Mouse (Mus musculus): ENCODE measurements around the gene Srrm4.
"Not testable (repeated sequence)": the region's sequence is repeated elsewhere in the genome, so short reads cannot be mapped to it uniquely, and the experiment has no call there.

The Srrm4 gene

DNA sequence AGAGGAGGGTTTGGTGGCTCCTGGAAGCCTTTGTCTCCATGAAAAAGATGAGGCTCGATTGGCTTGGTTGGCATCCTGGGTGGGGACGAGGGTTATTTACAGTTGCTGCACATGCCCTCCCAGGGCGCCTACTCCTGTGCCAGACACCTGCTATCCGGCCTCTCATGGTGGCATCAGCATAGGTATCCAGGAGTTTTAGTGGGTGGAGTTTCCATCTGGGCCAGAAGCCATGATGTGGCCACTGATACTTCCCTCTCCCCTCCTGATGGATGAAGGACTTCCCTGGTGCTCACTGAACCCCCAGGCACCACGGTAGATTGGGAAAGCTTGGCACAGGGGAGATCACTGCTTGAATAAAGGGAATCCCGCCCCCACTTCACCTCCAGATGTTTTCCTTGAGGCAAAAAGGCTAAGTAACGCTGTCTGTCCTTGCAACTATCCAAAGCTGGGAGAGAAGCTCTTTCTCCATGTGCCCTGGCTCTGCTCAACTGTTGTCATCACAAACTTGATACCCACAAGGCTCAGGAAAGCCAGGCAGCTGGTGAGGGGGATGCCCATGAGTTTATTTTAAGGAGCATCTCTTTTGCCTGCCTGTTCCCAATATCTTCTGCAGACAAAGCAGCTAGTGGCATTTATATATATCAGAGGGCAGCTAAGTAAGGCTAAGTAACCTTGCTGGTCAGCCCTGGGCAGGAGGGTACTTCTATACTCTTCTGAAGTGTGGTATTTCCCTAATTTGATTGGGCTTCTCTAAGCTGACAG is 148.7 kb downstream of the Srrm4 start:
- peak; percentile 79 to 84 for DNase-seq (ENCODE audit: low spot score in 2 of 2)

DNA sequence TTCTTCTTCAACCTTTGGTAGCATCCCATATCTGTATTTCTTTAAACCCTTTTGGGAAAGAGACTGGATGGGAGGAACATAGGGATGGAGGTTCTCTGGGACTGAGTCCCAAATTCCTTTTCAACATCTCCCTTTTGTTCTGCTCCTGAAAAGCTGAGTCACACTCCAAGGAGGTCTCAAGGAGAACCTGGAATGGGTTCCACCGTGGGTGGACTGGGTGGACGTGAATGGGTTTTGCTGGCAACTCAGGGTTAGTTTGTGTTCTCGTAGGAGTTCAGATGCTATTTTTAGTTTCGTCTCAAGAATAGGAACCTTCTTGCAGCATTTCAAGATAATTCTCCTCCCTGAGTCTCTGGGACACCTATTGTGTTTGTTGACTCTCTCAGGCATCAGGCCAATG is 151.4 kb downstream of the Srrm4 start:
- DNase-seq (ENCODE audit: low spot score in 2 of 2): peak; percentile 61 to 64

- DNase-seq (ENCODE audit: low spot score in 2 of 2): no peak
These were observed 153.3 kb downstream of the Srrm4 start for GRCm38 (mm10) chr5:116438328-116438727.

DNA sequence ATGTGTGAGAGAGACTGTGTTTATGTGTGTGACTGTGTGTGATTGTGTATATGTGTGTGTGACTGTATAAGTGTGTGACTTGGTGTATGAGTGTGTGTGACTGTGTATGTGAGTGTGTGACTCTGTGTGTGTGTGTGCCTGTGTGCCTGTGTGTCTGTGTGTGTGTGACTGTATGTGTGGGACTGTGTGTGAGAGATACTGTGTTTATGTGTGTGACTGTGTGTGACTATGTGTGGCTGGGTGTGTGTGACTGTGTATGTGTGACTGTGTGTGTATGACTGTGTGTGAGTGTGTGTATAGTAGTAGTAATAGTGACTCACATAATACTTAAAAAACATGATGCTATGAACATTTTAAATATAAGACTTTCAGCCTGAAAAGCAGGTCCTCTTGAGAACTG is 155.5 kb downstream of the Srrm4 start:
- DNase-seq (ENCODE audit: low spot score in 2 of 2): no peak

DNA sequence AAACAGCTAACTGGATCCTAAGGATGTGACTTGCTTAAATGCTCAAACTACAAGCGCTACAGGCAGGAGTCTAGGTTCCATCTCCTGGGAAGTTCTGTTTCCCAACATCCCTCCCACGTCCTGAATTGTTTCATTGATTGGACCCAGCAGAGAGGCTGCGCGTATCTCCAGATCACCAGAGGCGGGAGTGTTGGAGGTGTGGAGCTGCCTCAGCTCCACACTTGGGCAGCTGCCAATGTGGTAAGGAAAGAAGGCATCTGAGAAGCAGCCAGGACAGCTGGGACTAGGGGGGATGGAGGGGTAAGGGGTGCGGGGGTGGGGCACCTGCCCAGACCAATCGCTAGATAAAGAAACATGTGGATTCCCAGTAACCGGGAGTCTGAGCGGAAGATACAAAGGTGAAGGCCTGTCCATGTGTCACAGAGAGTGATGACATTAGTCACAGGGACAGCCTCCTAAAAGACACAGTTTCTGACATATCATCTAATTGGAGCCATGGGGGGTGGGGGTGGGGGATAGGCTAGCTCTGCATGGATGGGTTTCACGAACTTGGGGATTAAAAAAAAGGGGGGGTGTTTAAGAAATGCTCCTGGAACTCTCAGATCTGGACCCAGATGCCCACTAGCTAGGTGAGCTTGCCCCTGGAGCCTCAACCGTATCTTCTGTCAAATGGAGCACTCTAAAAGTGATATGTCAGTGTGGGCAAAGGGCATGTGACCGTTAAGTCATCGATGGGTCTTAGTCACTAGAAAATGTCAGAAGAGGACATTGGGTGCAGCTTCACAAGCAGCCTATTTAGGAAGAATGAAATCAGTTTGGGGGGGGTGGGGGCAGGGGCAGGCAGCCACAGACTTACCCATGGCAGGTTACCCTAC is 156.4 kb downstream of the Srrm4 start:
- DNase-seq (ENCODE audit: low spot score in 2 of 2): peak; percentile 44 to 62

DNA sequence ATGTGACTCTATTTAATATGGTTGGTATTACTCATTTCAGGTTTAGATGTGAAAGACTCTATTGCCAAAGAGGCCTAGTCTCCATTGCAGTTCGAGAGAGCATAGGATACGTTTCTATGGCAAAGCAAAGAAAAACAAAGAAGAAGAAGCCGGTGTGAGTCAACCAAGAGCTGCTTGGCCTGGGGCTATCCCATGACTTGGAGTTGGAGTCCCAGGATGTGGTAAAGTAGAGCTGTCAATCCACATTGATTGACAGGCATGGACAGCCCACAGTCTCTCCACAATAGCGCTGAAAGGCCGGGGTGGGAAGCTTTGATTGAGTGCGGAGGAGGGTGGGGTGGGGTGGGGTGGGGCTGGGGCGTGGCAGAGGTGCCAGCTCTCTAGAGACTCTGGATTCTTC is 158.7 kb downstream of the Srrm4 start:
- no peak for DNase-seq (ENCODE audit: low spot score in 2 of 2)

DNA sequence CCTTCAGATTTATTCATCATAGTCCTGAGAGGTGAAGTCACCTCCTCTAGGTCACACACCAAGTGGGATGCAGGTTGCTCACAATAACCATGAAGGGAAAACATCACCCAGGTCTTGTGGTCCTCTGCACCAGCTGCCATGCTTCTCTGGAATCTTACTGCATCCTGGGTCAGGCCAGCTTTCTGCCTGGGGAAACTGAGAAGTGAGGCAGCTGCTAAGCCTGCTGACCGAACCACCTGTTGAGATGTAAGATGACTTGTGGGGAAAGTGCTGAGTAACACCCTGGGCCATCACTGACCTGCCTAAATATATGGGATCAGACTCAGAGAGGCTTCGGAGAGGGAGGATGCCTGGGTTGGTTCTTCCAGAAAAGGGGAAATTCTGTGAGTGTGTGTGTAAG is 164.9 kb downstream of the Srrm4 start:
- DNase-seq (ENCODE audit: low spot score in 2 of 2): no peak

DNA sequence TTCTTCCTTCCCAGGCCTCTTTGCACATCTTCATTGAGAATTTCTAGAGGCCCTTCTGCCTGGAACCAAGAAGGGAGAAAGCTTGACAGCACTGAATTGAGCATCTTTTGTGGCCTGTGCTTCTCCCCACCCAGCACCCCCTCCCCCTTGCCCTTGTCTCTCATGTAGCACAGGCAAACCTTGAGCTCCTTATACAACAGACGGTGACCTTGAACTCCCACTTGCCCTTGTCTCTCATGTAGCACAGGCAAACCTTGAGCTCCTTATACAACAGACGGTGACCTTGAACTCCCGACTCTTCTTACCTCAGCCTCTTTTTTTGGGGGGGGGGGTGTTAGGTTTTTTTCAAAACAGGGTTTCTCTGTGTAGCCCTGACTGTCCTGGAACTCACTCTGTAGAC is 165.9 kb downstream of the Srrm4 start:
- DNase-seq (ENCODE audit: low spot score in 2 of 2): not testable (repeated sequence)

DNA sequence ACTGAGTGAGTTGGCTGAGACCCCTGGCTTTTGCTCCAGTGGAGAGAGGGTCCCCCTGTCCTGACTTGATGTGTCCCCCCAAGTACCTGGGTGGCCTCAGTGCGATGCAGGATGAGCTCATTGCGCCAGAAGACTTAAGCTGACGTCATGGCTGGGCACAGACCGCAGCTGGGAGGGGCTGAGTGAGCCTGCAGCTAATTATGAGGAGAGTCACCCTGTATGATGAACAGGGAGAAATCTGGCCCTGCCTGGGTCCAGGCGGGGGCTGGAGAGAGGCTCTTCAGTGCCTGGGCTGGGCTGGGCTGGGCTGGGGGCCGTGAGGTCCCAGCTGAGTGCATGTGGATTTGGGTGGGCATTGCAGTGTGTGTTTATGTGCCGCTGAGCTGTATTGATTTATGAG is 166.3 kb downstream of the Srrm4 start:
- no peak for DNase-seq (ENCODE audit: low spot score in 2 of 2)

DNA sequence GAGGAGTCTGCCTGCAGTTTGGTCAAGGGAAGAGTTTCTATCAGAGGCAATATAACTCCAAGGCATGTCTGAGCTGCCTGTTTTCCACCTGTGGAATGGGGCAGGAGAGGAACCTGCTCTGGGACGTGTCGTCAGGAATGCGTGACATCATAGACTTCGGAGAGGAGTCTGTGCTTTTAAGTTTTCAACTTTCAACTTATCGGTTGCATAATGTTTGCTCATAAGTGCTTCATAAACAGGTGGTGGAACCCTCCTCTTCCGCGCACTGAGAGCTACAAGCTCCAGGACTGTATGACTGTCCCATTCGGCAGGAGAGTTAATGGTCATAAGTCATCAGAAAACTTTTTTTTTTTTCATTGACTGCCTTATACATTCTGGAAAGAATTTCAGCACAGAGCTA is 167.9 kb downstream of the Srrm4 start:
- no peak for DNase-seq (ENCODE audit: low spot score in 2 of 2)

GRCm38 (mm10) chr5:116422699-116423201 is 168.9 kb downstream of the Srrm4 start, which contains the start of gene Hspb8:
TSS of gene Hspb8 (minus strand) at chr5:116422864.
- peak in 1 of 2 experiments; percentile 40 for DNase-seq (ENCODE audit: low spot score in 2 of 2)

DNA sequence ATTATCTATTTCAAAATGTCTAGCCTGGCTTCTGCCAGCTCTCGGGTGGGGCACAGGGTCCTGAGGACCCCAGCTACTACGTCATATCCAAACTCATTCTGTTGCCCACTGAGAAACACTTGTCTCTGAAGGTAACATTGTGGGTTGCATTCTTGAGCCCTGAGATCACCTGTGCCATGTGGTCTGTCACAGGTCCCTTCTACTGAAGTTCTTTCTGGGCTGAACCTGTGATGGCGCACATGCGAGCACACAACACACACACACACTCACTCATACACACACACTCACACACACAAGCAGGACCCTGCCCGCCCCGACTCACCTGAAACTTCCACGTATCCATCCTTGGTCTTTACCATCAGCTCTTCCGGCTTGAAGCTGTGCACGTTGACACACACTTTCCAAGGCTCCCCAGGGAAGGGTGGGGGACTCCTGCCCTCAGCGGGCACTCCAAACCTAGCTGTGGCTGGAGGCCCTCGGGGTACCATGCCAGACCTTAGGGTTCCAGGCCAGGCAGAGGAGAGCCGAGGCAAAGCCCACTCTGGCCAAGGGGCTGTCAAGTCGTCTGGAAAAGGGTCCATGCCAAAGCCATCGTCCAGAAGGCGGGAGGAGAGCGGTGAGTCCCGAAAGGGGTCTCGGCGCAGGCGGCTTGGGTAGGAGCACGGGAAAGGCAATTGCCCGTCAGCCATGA is 169.7 kb downstream of the Srrm4 start:
- DNase-seq (ENCODE audit: low spot score in 2 of 2): no peak

- no peak for DNase-seq (ENCODE audit: low spot score in 2 of 2)
These were observed 170.8 kb downstream of the Srrm4 start for GRCm38 (mm10) chr5:116420759-116421225.

GRCm38 (mm10) chr5:116420213-116420612 is 171.4 kb downstream of the Srrm4 start:
- no peak for DNase-seq (ENCODE audit: low spot score in 2 of 2)

- DNase-seq (ENCODE audit: low spot score in 2 of 2): no peak
These were observed 172.1 kb downstream of the Srrm4 start for GRCm38 (mm10) chr5:116419322-116420045.

DNA sequence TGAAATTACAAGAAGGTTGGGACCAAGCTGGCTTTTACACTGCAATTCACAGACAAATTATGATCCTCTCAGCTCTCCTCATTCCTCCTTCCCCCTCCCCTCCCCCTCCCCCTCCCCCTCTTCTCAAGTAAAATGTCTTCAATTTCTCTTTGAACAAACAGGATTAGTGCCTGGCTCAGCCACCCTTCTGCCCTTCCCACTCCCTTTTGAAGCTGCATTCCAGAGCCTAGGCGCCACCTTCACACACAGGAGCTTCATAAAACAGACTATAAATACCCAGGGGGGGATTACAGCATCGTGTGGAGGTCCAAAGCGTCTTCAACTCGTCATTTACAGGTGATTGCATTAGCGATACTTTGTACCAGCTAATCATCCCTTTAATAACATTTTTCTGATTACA is 175.4 kb downstream of the Srrm4 start:
- no peak for DNase-seq (ENCODE audit: low spot score in 2 of 2)

GRCm38 (mm10) chr5:116409689-116410590 is 181.7 kb downstream of the Srrm4 start:
- no peak for DNase-seq (ENCODE audit: low spot score in 2 of 2)

DNA sequence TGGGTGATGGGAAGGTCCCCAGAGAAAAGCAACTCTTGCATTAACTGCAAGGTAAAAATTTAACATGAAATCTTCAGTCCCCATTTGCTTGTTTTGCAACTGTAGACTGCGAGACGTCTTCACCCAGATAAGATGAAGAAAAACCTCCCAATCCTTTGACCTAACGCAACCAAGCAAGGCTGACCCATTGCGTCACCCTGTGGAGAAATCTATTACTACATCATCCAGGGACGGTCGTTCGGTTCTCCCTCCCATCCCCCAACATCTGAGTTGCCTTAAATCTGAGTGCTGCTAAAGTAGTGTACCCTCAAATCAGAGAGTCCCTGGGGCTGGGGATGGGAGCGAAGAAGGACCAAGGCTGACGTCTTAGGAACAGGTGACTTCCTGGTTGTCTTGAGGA is 182.7 kb downstream of the Srrm4 start:
- DNase-seq (ENCODE audit: low spot score in 2 of 2): no peak

DNA sequence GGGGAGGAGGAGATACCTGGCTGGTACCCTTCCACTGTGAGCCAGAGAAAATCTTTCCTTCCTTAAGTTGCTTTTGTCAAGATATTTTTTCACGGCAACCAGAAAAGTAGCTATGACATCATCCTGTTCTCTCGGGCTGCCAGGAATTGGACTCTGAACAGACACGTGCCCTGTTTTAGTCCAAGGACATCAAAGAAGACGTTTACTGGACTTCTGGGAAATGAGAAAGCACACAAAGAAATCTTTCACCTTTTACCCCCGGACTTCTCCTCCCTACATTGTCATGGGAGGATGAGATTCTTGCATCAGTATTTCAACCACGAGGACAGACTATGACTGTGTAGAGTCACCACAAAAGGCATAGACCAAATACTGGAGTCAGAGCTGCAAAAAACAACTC is 183.7 kb downstream of the Srrm4 start:
- DNase-seq (ENCODE audit: low spot score in 2 of 2): no peak

- DNase-seq (ENCODE audit: low spot score in 2 of 2): no peak
These were observed 184.3 kb downstream of the Srrm4 start for GRCm38 (mm10) chr5:116407321-116407720.
